Mouse (Mus musculus): ENCODE measurements at regions not wholly inside any gene's neighbourhood (a gene's known extent, or its start where the extent isn't known, plus 50 kb on each side); places are given as distances from the start of the nearest gene placed in this dataset.
"Not testable (repeated sequence)": the region's sequence is repeated elsewhere in the genome, so short reads cannot be mapped to it uniquely, and the experiment has no call there.

DNA sequence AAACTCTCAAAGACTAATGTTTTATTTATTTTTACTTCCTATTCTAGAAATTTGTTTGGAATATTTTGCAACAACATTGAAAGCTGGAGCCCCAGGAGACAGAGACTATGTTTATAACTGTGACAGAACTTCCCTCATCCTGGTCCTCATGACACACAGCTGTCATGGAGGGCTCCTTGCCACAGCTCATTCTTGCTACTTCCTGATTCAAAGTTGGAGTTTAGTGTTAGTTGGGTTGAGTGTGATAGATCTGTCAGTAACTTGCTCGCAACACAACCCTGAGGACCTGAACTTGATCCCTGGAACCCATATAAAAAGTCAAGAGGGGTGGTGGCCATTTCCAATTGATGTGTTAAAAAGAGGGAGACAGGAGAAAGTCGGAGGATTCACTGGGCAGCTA lies 328.3 kb upstream of the Nox3 start:
- DNase-seq (ENCODE audit: low read depth in 1 of 2, low spot score in 2 of 2) = no peak

DNA sequence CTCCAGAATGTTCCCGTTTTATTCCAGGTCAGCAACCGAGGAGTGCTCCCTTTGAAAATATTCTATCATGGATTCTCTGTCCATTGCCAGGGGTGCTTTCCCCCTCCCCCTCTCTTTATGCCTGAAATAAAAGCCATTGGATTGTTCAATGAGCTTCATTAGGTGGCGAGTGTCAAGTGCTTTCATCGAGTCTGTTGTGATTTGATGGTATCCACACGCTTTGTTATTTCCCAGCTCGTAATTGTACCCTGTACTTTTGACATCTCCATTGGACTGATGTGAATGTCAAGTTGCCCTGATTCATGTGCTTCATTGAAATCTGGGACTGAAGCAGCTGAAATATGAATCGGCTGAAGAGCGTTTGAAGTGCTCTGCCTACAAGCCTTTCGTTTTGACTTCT lies 333.1 kb upstream of the Nox3 start:
- no peak for DNase-seq (ENCODE audit: low read depth in 1 of 2, low spot score in 2 of 2)

DNA sequence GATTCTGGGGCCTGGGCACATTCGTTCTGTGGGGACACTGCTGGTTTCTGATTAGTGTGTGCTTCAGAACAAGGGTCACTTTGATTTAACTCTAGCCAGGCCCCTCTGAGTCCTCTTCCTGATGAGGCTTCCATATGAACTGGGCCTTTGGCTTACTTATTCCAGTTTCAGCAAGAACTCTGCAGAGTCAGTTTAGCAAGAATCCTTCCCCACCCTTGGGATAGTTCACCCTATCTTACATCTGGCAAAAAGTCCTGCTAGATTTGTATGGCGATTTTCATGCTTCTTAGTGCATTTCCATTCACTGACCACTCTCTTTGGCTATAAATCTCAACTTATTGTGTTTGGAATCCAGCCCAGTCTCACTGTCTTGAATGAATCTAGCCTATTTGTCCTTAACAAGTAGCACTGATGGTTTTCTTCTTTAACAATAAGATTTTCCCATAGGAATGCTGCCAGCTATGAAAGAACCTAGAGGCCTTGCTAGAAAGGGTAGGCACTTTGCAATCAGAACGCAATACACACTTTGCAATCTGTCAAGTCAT lies 338.8 kb upstream of the Nox3 start:
- DNase-seq (ENCODE audit: low read depth in 1 of 2, low spot score in 2 of 2) = no peak

DNA sequence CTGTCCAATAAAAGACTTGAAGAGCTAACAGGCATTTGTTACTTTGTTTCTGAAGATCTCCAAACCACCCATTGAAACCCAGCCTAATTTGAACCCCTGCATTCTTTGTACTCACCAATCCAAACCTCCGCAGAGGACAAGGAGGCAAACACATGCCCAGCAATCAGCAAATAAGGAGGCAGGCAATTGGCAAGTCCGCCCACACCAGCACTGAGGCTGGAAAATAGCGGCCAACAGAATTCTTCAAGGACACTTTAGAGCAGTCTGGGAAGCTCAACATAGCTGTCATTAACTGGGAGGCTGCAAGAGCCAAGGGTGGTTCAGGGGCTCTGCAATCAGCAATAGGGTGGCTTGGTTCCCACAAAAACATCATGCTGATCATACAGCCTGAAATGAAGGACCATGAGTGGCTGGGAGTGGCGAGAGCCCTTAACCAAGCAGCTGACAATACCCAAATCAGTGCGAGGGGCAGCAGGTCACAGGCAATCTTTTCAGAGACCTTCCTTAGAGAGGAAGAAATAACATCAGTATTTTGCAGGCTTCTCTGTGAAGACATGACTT lies 344.1 kb upstream of the Nox3 start:
- no peak for DNase-seq (ENCODE audit: low read depth in 1 of 2, low spot score in 2 of 2)

DNA sequence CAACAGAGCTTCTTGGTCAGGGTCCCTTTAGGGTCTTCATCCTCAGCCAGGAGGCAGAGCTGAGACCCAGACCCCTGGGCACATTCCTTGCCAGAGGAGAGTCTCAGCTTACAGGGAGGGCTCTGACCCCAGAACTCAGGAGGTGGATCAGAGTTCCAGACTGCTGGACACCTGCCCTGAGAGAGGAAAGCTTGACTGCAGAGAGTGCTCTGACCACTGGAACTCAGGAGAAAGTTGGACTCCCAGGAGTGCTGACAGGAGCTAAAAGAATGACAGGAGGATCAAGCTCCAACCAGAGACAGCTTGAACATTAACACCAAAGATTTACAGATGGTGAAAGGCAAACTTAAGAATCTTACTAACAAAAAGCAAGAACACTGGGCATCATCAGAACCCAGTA lies 364.1 kb upstream of the Nox3 start:
- DNase-seq (ENCODE audit: low read depth in 1 of 2, low spot score in 2 of 2) = not testable (repeated sequence)

DNA sequence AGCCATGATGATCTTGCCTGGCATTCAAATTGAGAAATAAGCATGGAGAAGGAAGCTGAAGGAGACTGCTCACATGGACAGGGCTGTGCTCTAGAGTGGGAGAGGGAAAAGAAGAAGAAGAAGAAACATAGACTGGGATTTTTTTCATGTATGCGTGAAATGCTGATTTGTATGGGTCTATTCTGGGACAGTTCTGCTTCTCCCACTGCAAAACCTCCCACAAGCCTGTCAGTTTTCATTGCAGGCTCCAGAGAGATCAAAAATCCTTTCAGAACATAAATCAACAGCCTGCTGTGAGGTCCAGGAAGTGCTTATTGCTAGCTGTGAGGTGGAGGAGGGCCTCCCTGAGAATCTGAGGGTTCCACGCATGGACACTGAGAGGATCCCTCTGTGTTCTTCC lies 377.3 kb upstream of the Nox3 start:
- DNase-seq (ENCODE audit: low read depth in 1 of 2, low spot score in 2 of 2) = no peak

DNA sequence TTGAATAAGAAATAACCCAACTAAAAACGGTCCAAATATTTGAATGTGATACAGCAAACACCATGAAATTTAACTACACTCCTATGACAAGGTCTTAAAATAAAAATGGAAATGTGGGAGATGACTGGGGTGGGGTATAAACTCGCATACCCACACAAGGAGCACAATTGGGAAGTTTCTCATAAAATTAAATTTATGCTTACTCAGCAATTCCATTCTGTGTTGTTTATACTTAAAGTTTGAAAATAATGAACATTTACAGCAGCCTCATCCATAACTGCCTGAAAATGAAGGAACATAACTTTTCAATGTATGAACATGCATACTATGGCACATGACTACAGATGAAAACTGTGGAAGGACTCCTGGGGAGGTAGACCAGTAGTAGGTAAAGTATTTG lies 384.5 kb upstream of the Nox3 start:
- DNase-seq (ENCODE audit: low read depth in 1 of 2, low spot score in 2 of 2) = no peak

DNA sequence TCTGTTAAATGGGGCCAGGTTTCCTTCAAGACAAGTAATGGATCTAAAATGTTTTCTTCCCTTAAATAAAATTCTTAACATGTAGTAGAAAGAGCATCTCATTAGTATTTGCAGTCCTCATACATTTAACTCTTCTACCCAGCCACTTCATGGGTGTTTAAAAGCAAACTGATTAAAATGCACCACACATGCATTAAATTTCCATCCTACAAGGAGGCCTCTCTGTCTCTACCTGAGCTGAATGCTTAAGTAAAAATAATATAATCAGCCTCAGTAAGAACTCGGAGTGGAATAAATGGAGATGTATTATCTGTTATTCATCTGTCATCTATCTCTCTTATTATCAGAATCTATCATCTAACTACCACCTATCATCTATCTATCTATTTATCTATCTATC lies 398.6 kb upstream of the Nox3 start:
- no peak for DNase-seq (ENCODE audit: low read depth in 1 of 2, low spot score in 2 of 2)

DNA sequence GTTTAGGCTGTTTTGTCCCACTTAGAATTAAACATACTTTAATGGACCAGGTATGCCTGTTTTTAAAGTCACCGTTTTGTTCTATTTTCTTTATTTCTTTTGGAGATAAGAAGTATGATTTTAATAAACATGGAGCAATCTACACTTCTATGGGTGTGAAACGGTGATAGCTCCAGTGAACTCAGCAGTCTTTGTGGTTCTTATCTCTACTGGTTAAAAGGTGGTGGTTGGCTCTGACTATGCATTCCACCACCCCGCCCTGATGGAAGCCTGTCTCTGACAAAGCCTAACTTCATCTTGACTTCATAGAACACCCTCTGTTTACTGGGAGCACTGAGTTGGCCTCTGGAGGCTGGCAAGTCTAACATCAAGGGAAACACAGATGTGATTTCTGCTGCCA lies 407.3 kb upstream of the Nox3 start:
- no peak for DNase-seq (ENCODE audit: low read depth in 1 of 2, low spot score in 2 of 2)

DNA sequence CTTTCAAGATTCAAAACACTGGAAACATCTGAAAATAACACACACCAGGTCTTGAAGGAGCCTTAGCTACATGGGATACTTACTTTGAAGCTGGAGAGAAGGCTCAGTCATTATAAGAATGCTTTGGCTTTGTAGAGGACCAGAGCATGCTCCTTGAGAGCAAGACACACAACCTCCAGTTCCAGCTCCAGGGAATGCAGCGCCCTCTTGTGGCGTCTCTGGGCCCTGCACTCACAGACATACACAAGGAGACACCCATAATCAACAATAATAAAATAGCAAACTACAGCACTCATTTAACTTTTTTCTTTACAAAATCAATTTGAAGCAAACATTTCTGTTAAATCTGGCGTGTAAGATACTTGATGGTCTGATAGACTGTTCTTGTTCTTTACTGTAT lies 413.2 kb upstream of the Nox3 start:
- no peak for DNase-seq (ENCODE audit: low read depth in 1 of 2, low spot score in 2 of 2)

DNA sequence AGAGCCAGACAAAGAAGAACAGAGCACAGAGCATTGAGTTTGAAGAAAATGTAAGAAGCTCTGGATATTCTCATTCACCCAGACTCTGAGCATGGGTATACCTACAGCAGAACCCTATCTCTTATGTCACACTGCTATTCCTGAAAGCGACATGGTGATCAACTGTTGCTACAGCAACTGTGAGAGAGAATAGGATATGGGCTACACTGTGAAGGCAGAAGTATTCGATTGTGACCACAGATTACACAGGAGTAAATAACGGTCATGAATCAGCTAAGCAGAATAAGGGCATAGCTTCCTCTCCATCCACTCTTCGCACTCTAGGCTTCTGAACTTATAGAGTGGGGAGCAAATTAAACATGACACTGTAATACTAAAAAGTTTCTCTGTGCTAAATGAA lies 417.0 kb upstream of the Nox3 start:
- no peak for DNase-seq (ENCODE audit: low read depth in 1 of 2, low spot score in 2 of 2)

DNA sequence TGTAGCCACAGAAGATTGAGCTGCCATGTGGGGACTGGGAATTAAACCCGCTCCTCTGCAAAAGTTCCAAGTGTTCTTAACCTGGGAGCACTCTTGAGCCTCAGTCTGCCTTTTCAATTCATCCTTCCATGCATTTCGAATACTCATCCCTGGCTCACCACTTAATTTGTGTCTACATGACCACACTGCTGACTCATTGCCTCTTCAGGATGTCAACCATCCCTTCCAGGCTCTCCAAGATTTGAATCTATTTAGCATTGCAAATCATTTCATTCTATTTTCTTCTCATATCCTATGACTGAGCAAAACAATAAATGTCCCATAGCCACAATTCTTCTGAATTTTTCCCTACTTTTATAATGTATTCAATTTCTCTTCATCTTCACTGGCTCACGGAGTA lies 420.4 kb upstream of the Nox3 start:
- no peak for DNase-seq (ENCODE audit: low read depth in 1 of 2, low spot score in 2 of 2)

DNA sequence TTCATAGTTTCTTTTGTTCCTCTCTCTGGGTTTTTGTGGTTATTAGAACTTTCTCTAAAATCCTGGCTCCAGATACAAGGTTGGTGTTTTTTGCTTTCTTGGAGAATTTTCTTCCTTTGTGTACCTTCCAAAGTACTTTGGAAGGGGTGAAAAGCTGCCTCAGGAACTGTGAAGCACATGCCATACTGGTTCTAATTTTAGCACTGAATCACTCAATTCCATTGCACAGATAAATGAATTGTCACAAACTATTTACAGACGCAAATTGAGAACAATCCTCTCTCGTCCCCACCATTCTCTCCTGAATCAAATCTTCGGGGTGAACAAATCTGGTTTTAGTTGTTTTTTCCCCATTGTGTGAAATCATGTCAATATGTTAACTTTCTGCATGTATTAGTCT lies 437.6 kb upstream of the Nox3 start:
- no peak for DNase-seq (ENCODE audit: low read depth in 1 of 2, low spot score in 2 of 2)

DNA sequence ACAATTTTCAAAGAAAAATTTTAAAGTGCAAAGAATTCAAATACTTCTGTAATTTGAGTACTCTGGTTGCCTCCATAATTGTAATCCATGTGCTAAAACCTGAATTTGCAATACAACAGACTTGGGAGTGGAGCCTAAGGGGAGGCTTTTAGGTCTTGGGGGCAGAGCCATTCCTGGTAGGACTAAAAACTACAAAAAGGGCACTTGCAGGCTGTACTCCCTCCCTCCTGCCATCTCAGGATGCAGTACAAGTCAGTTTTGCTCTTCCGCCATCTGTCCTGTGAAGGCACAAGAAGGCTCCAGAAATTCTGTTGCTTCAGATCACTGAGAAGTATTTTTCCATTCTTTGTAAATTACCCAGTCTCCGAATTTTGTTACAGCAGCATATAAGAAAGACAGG lies 467.4 kb upstream of the Nox3 start:
- no peak for DNase-seq (ENCODE audit: low read depth in 1 of 2, low spot score in 2 of 2)

DNA sequence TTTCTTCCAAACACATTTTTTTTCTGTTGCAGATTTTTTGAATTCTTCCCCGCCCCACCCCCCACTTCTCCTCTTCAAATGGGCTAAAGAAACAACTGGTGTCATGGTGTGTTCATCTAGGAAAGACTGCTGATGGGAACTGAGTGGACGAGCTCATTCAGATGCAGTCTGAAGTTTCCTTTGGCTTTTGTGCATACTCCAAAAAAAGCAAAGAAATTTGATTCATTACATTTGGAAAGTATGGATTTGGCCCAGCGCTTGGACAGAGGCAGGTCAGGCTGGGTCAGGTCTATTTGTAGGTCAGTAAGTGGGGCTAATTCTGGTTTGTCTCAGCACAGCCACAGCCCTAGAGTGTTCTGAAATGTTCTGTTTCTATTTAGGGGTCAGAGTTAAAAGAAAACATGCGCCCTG lies 477.9 kb upstream of the Nox3 start:
- no peak for DNase-seq (ENCODE audit: low read depth in 1 of 2, low spot score in 2 of 2)

DNA sequence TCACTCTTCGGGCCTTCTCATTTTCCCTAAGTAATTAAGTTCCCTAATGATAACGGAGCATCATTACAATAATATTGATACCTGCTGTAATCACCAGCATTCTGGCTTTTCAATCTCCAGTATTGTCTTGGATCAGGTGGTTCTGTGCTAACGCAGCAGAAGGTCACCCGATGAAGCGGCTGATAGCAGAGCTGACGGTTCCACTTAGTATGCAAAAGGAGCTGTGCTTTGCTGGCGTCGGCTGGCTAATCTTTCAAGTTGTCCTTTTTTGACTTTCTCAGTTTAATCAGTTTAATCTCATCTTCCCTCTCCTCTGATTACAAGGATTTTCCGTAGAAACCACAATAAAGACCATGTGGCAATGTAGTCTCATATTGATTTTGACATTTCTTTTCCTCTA lies 478.9 kb upstream of the Nox3 start:
- DNase-seq (ENCODE audit: low read depth in 1 of 2, low spot score in 2 of 2) = no peak

DNA sequence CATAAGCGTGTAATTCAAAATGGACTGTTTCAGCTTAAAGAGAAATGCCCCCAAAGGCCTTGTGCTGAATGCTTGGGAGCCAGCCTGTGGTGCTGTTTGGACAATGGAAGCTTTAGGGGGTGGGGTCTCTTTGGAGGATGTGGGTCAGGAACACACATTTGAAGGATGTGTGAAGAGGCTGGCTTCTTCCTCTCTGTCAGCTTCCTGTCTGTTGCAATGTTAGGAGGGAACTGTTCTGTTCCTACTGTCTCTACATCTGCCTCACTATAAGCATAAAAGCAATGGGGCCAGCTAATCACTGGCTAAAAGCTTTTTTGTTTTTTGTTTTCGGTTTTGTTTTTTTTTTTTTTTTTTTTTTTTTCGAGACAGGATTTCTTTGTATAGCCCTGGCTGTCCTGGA lies 480.5 kb upstream of the Nox3 start:
- no peak for DNase-seq (ENCODE audit: low read depth in 1 of 2, low spot score in 2 of 2)

DNA sequence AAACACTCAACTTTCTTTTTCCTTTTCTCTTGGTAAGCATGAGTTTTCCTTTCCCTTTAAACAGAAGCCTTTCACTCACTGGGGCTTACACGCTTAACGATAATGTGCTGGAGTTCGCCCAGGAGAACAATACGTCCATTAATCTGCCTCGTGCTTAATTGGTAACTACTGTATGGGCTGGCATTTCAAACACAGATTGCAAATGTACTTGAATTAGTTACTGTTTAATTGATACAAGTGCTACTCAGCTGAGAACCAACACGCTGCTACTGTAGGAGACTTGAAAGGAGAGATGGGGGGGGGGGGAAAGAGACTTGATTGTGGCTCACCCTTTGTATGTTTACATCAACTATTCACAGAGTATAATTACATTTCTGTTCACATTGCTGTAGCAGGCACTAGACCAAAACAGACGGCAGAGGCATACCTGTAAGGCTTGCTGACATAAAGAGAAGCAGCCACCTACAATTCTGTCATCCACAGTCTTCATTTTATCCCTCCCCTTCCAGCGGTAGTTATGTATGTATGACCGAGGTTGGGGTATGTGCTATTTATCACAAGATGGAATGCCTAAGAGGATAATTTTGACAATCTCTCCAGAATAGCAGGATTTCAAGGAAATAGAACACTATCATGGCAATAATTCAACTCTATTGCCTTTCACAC lies 481.6 kb upstream of the Nox3 start:
- no peak for DNase-seq (ENCODE audit: low read depth in 1 of 2, low spot score in 2 of 2)

DNA sequence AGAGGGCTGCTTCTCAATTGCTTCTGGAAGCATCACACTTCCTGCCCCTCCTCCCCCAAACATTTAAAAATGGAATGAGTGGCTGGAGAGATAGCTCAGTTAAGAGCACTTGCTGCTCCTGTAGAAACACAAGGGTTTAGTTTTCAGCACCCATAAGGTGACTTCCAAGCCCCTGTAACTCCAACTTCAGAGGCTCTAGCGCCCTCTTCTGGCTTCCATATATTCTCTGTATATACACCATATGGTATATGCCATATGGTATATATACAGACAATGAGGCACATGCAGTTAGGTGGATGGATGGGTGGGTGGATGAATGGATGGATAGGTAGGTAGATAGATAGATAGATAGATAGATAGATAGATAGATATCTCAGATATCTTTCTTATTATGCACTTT lies 483.2 kb upstream of the Nox3 start:
- DNase-seq (ENCODE audit: low read depth in 1 of 2, low spot score in 2 of 2) = no peak

DNA sequence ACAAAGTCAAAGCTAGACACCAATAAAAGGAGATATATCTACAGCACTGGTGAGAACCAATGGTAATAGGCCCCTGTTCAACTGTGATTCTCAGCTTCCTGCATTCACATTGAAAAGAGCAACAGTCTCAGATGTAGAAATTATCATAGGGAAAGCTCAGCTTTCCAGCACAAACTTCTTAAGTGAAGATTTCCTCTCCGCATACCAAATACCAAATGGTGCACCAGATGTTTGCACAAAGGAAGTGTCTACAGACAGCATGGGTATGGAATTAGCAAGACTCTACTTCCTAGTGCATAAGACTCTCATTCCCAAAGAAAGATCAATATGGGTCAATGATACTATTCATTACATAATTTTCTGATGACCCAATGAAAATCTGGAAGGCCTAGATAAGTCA lies 486.0 kb upstream of the Nox3 start:
- no peak for DNase-seq (ENCODE audit: low read depth in 1 of 2, low spot score in 2 of 2)

DNA sequence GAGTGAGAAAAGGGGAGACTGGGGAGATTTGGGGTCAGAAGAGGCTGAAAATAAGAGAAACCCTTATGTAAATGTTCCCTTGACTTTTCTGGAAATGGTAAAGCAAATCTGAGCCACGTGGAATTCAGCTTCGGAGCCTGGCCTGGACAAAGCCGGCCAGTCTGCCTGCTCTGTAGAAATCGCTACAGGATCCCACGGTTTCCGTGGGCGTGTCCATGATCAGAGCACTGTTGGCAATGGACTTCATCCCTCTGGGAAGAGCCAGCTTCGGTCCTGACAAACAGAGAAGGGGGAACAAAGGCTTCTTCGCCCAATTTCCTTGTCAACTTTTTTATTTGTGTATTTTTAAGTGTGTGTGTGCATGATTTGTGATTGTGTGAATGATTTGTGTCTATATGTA lies 490.7 kb upstream of the Nox3 start:
- no peak for DNase-seq (ENCODE audit: low read depth in 1 of 2, low spot score in 2 of 2)

DNA sequence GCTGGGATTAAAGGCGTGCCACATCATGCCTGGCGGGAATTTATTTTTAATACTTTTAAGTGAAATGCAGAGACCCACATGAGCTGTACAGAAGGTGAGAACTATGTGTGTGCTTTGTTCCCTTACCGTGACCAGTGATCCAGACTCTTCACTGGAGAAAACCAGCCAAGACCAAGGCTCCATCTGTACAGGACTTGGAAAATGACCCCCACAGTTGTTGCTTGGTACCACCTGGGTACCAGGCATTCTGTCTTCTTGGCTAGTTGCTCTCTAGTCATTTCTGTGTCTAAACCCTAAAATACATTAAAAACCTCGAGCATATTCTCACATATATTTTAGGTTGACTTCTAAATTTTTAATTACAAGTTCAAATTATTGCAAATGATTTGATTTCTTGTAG lies 491.5 kb upstream of the Nox3 start:
- DNase-seq (ENCODE audit: low read depth in 1 of 2, low spot score in 2 of 2) = no peak

DNA sequence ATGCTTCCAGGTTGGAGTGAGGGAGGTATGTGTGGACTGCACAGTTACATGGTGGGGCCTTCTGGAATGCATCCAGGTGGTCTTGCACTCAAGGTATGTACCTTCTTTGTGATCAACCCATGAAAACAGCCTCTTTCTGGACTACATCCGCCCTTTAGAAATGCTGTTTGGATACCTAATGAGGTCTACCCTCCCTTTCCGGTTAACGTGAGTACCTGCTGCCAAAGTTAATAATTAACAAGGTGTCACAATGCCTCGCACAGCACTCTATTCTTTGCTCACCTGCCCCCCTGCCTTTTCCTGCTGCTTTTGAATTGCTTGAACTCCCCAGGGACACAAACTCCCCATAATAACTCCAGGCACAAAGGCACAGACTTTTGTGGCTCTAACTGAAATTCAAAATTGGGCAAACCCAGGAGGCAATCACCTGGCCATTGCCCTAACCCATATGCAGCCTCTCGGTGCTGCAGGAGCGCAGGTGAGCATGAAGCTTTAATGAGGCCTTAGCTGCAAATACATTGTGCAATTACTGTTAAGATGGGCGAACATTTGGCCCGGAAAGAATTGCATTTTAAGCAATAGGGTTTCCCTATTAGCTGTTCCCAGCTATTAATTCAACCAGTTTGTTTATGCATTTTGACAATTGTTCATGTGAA lies 500.9 kb upstream of the Nox3 start:
- no peak for DNase-seq (ENCODE audit: low read depth in 1 of 2, low spot score in 2 of 2)

Data from monocyte, adult 2 months (primary cell).